Mouse (Mus musculus) CH12.LX (cell line): Measurements from ENCODE around the gene Cd59a. TPM values are rescaled to one million over a fixed set of nuclear protein-coding genes. Genes with fewer than 3 reads are reported as not detected.

Source experiments
- DNase-seq: peaks from one replicate; pipeline ENCODE4 v3.0.0-alpha.2; 2013; ENCODE audit errors: extremely low read depth
- H3K27ac ChIP-seq: 2 replicates; pipeline ENCODE4 v1.5.1; 2012; ENCODE audit warnings: low read depth, mild to moderate bottlenecking, control low read depth, moderate library complexity; ENCODE audit not compliant: insufficient read depth
- H3K27me3 ChIP-seq: replicated peaks from 2 replicates; pipeline ENCODE3; 2012; ENCODE audit warnings: inconsistent platforms
- H3K36me3 ChIP-seq, 2 experiments: replicated peaks in 1 of 2; 2 replicates each; pipeline versions ENCODE3 to v1.6.1; 2012; ENCODE audit warnings: inconsistent platforms in 1 of 2, low read length in 1 of 2, mild to moderate bottlenecking in 1 of 2, mixed read lengths in 1 of 2, moderate library complexity in 1 of 2; ENCODE audit not compliant: control insufficient read depth in 1 of 2, insufficient read depth in 1 of 2
- H3K4me1 ChIP-seq, 2 experiments: 2 replicates each; pipeline ENCODE4 v1.6.1; 2012; ENCODE audit warnings: inconsistent platforms in 1 of 2, moderate library complexity in 1 of 2; ENCODE audit not compliant: insufficient read depth in 2 of 2, control insufficient read depth in 1 of 2
- H3K4me2 ChIP-seq: 2 replicates; pipeline ENCODE4 v1.6.1; 2012; ENCODE audit warnings: low read depth, mild to moderate bottlenecking, control low read depth; ENCODE audit not compliant: poor library complexity, insufficient read depth, severe bottlenecking
- H3K4me3 ChIP-seq, 3 experiments: fragments of 150-350 bp in 1 of 3; sonication (generic) in 1 of 3; replicated peaks in 1 of 3; 2 replicates each; pipeline versions ENCODE3 to v1.5.1; 2011 to 2012; ENCODE audit warnings: low read depth in 2 of 3, low read length in 2 of 3, mild to moderate bottlenecking in 2 of 3, moderate library complexity in 2 of 3, control low read depth in 1 of 3, improper control_type of control experiment in 1 of 3, inconsistent platforms in 1 of 3, mixed read lengths in 1 of 3; ENCODE audit not compliant: poor library complexity in 1 of 3
- H3K79me2 ChIP-seq: replicated peaks from 2 replicates; pipeline ENCODE4 v1.6.1; 2012; ENCODE audit warnings: mild to moderate bottlenecking, moderate library complexity; ENCODE audit not compliant: control insufficient read depth, poor library complexity, insufficient read depth, severe bottlenecking; ENCODE audit errors: extremely low read depth
- H3K9ac ChIP-seq: 2 replicates; pipeline ENCODE4 v1.6.1; 2012; ENCODE audit warnings: low read depth, mild to moderate bottlenecking, control low read depth, moderate library complexity; ENCODE audit not compliant: insufficient read depth
- H3K9me3 ChIP-seq: replicated peaks from 2 replicates; pipeline ENCODE3; 2012; ENCODE audit warnings: low read length, inconsistent platforms, mixed read lengths
- CHD2 ChIP-seq: IDR thresholded peaks from 2 replicates; pipeline ENCODE4 v1.6.1; 2011; ENCODE audit warnings: low read length, improper control_type of control experiment
- CTCF ChIP-seq, 2 experiments: IDR thresholded peaks in 1 of 2; conservative IDR thresholded peaks in 1 of 2; 2 replicates each; pipeline ENCODE4 v1.5.1; 2011 to 2012; ENCODE audit warnings: low read depth in 2 of 2, low read length in 2 of 2, improper control_type of control experiment in 1 of 2, inconsistent platforms in 1 of 2, mild to moderate bottlenecking in 1 of 2, moderate library complexity in 1 of 2
- E2F4 ChIP-seq: IDR thresholded peaks from 2 replicates; pipeline ENCODE4 v1.6.1; 2011; ENCODE audit warnings: low read depth, low read length, improper control_type of control experiment; ENCODE audit not compliant: insufficient replicate concordance
- ETS1 ChIP-seq: conservative IDR thresholded peaks from 2 replicates; pipeline ENCODE4 v1.6.1; 2012; ENCODE audit warnings: low read depth, mild to moderate bottlenecking, inconsistent platforms, low read length, improper control_type of control experiment, moderate library complexity
- GABPA ChIP-seq: IDR thresholded peaks from 2 replicates; pipeline ENCODE4 v1.6.1; 2012; ENCODE audit warnings: low read depth, low read length, improper control_type of control experiment, inconsistent platforms; ENCODE audit not compliant: insufficient replicate concordance
- IRF4 ChIP-seq: IDR thresholded peaks from 2 replicates; pipeline ENCODE4 v1.6.1; 2014; ENCODE audit warnings: low read depth, mild to moderate bottlenecking, inconsistent platforms, low read length, improper control_type of control experiment
- JUN ChIP-seq: IDR thresholded peaks from 2 replicates; pipeline ENCODE4 v1.6.1; 2011; ENCODE audit warnings: low read depth, mild to moderate bottlenecking, low read length, improper control_type of control experiment, moderate library complexity; ENCODE audit not compliant: insufficient read depth
- JUND ChIP-seq: conservative IDR thresholded peaks from 2 replicates; pipeline ENCODE4 v1.6.1; 2011; ENCODE audit warnings: low read depth, low read length, improper control_type of control experiment
- KAT2A ChIP-seq: IDR thresholded peaks from 2 replicates; pipeline ENCODE4 v1.6.1; 2012; ENCODE audit warnings: low read length, improper control_type of control experiment, inconsistent platforms; ENCODE audit not compliant: insufficient replicate concordance
- MAZ ChIP-seq: IDR thresholded peaks from 2 replicates; pipeline ENCODE4 v1.6.1; 2012; ENCODE audit warnings: low read depth, mild to moderate bottlenecking, inconsistent platforms, low read length, improper control_type of control experiment, moderate library complexity
- MEF2A ChIP-seq: IDR thresholded peaks from 2 replicates; pipeline ENCODE4 v1.6.1; 2014; ENCODE audit warnings: low read depth, mild to moderate bottlenecking, inconsistent platforms, low read length, improper control_type of control experiment, borderline replicate concordance
- MXI1 ChIP-seq: IDR thresholded peaks from 2 replicates; pipeline ENCODE4 v1.6.1; 2011; ENCODE audit warnings: mild to moderate bottlenecking, low read depth, low read length, improper control_type of control experiment
- NRF1 ChIP-seq: IDR thresholded peaks from 2 replicates; pipeline ENCODE4 v1.6.1; 2014; ENCODE audit warnings: low read depth, mild to moderate bottlenecking, inconsistent platforms, low read length, improper control_type of control experiment, moderate library complexity
- POLR2A ChIP-seq: IDR thresholded peaks from 2 replicates; pipeline ENCODE4 v1.6.1; 2011; ENCODE audit warnings: low read depth, mild to moderate bottlenecking, improper control_type of control experiment, low read length
- RCOR1 ChIP-seq: conservative IDR thresholded peaks from 2 replicates; pipeline ENCODE4 v1.6.1; 2012; ENCODE audit warnings: low read depth, mild to moderate bottlenecking, inconsistent platforms, low read length, improper control_type of control experiment
- TBP ChIP-seq: conservative IDR thresholded peaks from 2 replicates; pipeline ENCODE4 v1.6.1; 2011; ENCODE audit warnings: low read depth, low read length, improper control_type of control experiment
- UBTF ChIP-seq: IDR thresholded peaks from 2 replicates; pipeline ENCODE4 v1.6.1; 2012; ENCODE audit warnings: low read depth, mild to moderate bottlenecking, inconsistent platforms, low read length, improper control_type of control experiment, moderate library complexity
- ZKSCAN1 ChIP-seq: IDR thresholded peaks from 2 replicates; pipeline ENCODE4 v1.6.1; 2012; ENCODE audit warnings: low read depth, inconsistent platforms, low read length, improper control_type of control experiment, borderline replicate concordance
- dilution Hi-C: fragments of 300-500 bp; cut with MboI; formaldehyde crosslinking; loops from 2 replicates; pipeline ENCODE4 v1.14.3; 2020; ENCODE audit warnings: low sequenced_read_pairs; ENCODE audit not compliant: extremely low pct_unique_long_range_greater_than_20kb, extremely low pct_ligation_motif_present
- in situ Hi-C: fragments of 300-500 bp; cut with MboI; formaldehyde crosslinking; loops from 3 replicates; pipeline ENCODE4 v1.14.3; 2019; ENCODE audit warnings: low sequenced_read_pairs, low pct_ligation_motif_present, low pct_unique_long_range_greater_than_20kb, mixed read lengths
- polyA plus RNA-seq: library from polyadenylated mRNA; unstranded; fragments of >175 nt; gene quantifications from 2 replicates; pipeline ENCODE4 v1.2.1, GENCODE M21; 2012; ENCODE audit warnings: low read depth; ENCODE audit not compliant: insufficient read length
- total RNA-seq, 2 experiments: library from RNA; depleted of rRNA; stranded (reverse); fragments of 300-350 nt in 1 of 2; fragments of >200 nt in 1 of 2; gene quantifications; 2 replicates each; pipeline ENCODE4 v1.2.3; 2012 to 2014

Cd59a gene
- total and polyA plus RNA-seq, 3 experiments = 4.5 to 6.6 (median 4.8) TPM

DNA sequence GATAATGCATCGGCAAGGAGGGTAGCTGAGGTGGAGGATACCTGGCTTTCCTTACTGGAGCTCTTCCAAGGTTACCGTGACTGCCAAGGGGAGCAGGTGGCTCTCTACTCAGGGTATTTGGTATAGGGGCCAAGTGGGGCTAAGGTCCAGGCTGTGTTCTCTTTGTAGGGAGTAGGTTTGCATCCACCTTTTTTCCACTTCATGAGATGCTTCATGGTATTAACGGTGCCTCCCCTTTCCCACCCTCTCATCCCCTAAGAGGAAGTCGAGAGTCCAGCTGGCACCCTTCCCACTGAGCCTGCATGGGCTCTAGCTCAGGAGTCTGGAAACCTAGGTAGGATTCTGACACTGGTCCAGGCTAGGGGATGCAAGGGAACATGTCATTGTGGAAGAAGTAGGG is 57.7 kb downstream of the Cd59a start:
- no peaks in the 10 kb centered on the region for H3K27me3 ChIP-seq
- in situ Hi-C loops = no loop called here
- H3K9ac ChIP-seq = no peak overlapping the region
- no peak for TF ChIP-seq JUND
- TF ChIP-seq CHD2 = no peak
- TF ChIP-seq KAT2A = no peak
- no peak for TF ChIP-seq POLR2A
- no peak for TF ChIP-seq MAZ
- no peak for TF ChIP-seq NRF1
- no peak for TF ChIP-seq UBTF
- TF ChIP-seq IRF4 = no peak
- TF ChIP-seq ZKSCAN1 = no peak
- TF ChIP-seq TBP = no peak
- no peak for TF ChIP-seq GABPA
- TF ChIP-seq E2F4 = no peak
- TF ChIP-seq RCOR1 = no peak
- TF ChIP-seq ETS1 = no peak
- TF ChIP-seq MEF2A = no peak
- no peak for TF ChIP-seq CTCF (conservative IDR thresholded peaks at IDR 0.05 in 1 of 2, IDR thresholded peaks at IDR 0.05 in 1 of 2; ENCODE audit: low read depth in 2 of 2, low read length in 2 of 2)
- no peak for DNase-seq
- no peak overlapping the region for H3K4me3 ChIP-seq
- no peaks in the 10 kb centered on the region for H3K9me3 ChIP-seq
- H3K4me1 ChIP-seq = peaks cover 0 to 34% of the 10 kb centered on the region in 2 experiments; a peak in 2 of 4 replicates
- H3K27ac ChIP-seq = no peak overlapping the region
- dilution Hi-C loops = no loop called here
- H3K36me3 ChIP-seq = no peaks in the 10 kb centered on the region
- H3K4me2 ChIP-seq = no peak overlapping the region
- no peaks in the 10 kb centered on the region for H3K79me2 ChIP-seq

DNA sequence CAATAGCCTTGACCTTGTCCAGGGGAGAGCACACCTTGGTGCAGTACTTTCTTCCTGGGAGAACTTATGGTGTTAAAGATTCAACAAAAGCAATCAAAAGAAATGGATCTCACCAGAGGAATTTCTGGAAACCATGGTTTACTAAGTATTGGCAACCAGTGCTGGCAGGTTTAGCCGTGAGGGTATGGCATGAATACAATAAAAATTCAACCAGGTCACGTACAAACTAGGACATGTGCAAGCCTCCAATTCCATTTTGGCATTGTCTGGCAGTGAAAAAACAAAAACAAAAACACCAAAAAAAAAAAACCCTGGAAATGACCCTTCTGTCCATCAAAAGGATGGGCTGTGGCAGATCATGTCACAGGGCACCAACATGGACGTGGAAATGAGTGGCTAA is 58.3 kb downstream of the Cd59a start:
- H3K79me2 ChIP-seq = no peaks in the 10 kb centered on the region
- H3K27ac ChIP-seq = no peak overlapping the region
- no peaks in the 10 kb centered on the region for H3K27me3 ChIP-seq
- H3K9me3 ChIP-seq = no peaks in the 10 kb centered on the region
- no peak for DNase-seq
- dilution Hi-C loops (no loop called here), in situ Hi-C loops (no loop called here)
- H3K36me3 ChIP-seq = no peaks in the 10 kb centered on the region
- no peak overlapping the region for H3K4me3 ChIP-seq
- H3K4me2 ChIP-seq = no peak overlapping the region
- H3K4me1 ChIP-seq = peaks cover 0 to 32% of the 10 kb centered on the region in 2 experiments; a peak in 2 of 4 replicates
- TF ChIP-seq MXI1 (no peak), JUN (no peak)
- no peak overlapping the region for H3K9ac ChIP-seq
